8 mouse cellular contexts compared by ENCODE assay signal in the genomic region with DNA sequence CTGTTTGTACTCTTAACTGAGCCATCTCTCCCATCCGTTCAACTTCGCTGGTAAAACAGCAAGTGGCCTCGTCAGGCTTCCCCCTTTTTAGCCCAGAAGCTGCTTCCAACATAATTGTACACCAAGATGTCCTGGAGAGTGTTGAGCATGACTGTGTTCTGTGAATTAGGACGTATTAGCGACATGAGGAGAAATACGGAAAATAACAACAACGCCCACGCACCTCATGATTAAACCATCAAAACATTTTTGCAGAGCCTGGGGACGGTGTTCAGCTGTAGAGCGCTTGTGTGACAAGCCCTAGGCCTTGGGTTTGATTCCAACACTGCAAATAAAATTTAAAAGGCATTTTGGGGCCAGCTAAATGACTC. TPM values are rescaled to one million over a fixed set of nuclear protein-coding genes. Genes with fewer than 3 reads are reported as not detected.
DNase-seq lines count a peak whose midpoint lies in the region; ATAC-seq and TF ChIP-seq lines count a peak whose summit lies in the region.

No protein-coding gene starts in this region.

- TF ChIP-seq CTCF in olfactory bulb, adult 2 months (IDR thresholded peaks at IDR 0.05; ENCODE audit: insufficient read depth, low read depth, low read length): no peak

- H3K9me3 ChIP-seq in megakaryocyte, embryonic 14.5 days: no peaks in the 10 kb centered on the region
- H3K9me3 ChIP-seq in heart, embryonic 15.5 days (replicated peaks): no peaks in the 10 kb centered on the region
- H3K9me3 ChIP-seq in liver, embryonic 11.5 days (ENCODE audit: control insufficient read depth, low read length): no peaks in the 10 kb centered on the region

- WGBS in heart, embryonic 15.5 days: 27% methylated on average over 10 of the region's 10 CpGs
- 38% methylated on average over 10 of the region's 10 CpGs for WGBS in liver, embryonic 11.5 days
- WGBS in olfactory bulb, adult 2 months: 8% methylated on average over 10 of the region's 10 CpGs

- H3K4me2 ChIP-seq in heart, embryonic 15.5 days: peak overlapping the region; percentile 91
- peak overlapping the region; percentile 95 for H3K4me2 ChIP-seq in liver, embryonic 11.5 days

- TF ChIP-seq POLR2A in olfactory bulb, adult 2 months (IDR thresholded peaks at IDR 0.05; ENCODE audit: insufficient read depth, low read depth, low read length): no peak

- H3K9ac ChIP-seq in heart, embryonic 15.5 days: peak overlapping the region; percentile 92
- peak overlapping the region; percentile 94 for H3K9ac ChIP-seq in liver, embryonic 11.5 days (ENCODE audit: low read depth, low read length)

- peaks cover 1% of the 10 kb centered on the region for H3K36me3 ChIP-seq in megakaryocyte, embryonic 14.5 days (replicated peaks; ENCODE audit: low read length)
- H3K36me3 ChIP-seq in heart, embryonic 15.5 days: no peaks in the 10 kb centered on the region
- no peaks in the 10 kb centered on the region for H3K36me3 ChIP-seq in liver, embryonic 11.5 days (ENCODE audit: control insufficient read depth, insufficient read depth, low read length)

- peaks cover 38% of the 10 kb centered on the region for H3K4me1 ChIP-seq in megakaryocyte, embryonic 14.5 days
- H3K4me1 ChIP-seq in heart, embryonic 15.5 days (replicated peaks): peaks cover 27% of the 10 kb centered on the region
- H3K4me1 ChIP-seq in liver, embryonic 11.5 days (replicated peaks; ENCODE audit: control insufficient read depth, insufficient read depth, low read length): peaks cover 12% of the 10 kb centered on the region; the same call in 1 of the 2 replicates
- H3K4me1 ChIP-seq in olfactory bulb, adult 2 months (ENCODE audit: control insufficient read depth, insufficient read depth, low read length): peaks cover 20% of the 10 kb centered on the region

- peak overlapping the region; percentile 99 for H3K27ac ChIP-seq in heart, embryonic 15.5 days
- peak overlapping the region; percentile 87 for H3K27ac ChIP-seq in liver, embryonic 11.5 days (ENCODE audit: low read depth, low read length)
- H3K27ac ChIP-seq in olfactory bulb, adult 2 months (ENCODE audit: insufficient read depth, low read depth, low read length): peak overlapping the region; percentile 98

- H3K27me3 ChIP-seq in megakaryocyte, embryonic 14.5 days (replicated peaks): no peaks in the 10 kb centered on the region
- H3K27me3 ChIP-seq in heart, embryonic 15.5 days: no peaks in the 10 kb centered on the region
- no peaks in the 10 kb centered on the region for H3K27me3 ChIP-seq in liver, embryonic 11.5 days (replicated peaks; ENCODE audit: control insufficient read depth, insufficient read depth, low read length)

- ATAC-seq in megakaryocyte, adult 5-6 weeks (ENCODE audit: poor library complexity, severe bottlenecking): no peak
- ATAC-seq in heart, embryonic 15.5 days (replicated peaks; ENCODE audit: insufficient number of reproducible peaks, insufficient read depth, low FRiP score, low read depth): no peak
- 0 out of 2 replicates have a peak, but pooled peaks have one; percentile 6 for ATAC-seq in liver, embryonic 11.5 days (replicated peaks; ENCODE audit: low FRiP score)

- peak overlapping the region; percentile 98 for H3K4me3 ChIP-seq in megakaryocyte, embryonic 14.5 days (replicated peaks)
- H3K4me3 ChIP-seq in heart, embryonic 15.5 days: peak overlapping the region; percentile 93
- H3K4me3 ChIP-seq in liver, embryonic 11.5 days (ENCODE audit: low read depth, low read length): peak overlapping the region; percentile 84
- H3K4me3 ChIP-seq in olfactory bulb, adult 2 months (ENCODE audit: insufficient read depth, low read depth, low read length): peak overlapping the region; percentile 71

- peak; percentile 67 for DNase-seq in brain, adult 2 months (ENCODE audit: low read depth, low spot score)
- DNase-seq in liver, embryonic 11.5 days (ENCODE audit: low spot score): no peak
- DNase-seq in cerebellum, postnatal 4 days (ENCODE audit: low spot score in 2 of 2): no peak
- DNase-seq in ovary, postnatal 36 days (ENCODE audit: low spot score): no peak

RNA-seq across cellular contexts. Expression of gene Crtc3, which starts 0.5 kb away (rescaled TPM):
- 9.4 and 13.7 TPM in 2 replicates for polyA plus RNA-seq in megakaryocyte, embryonic 14.5 days (2012; ENCODE audit: insufficient read depth, low replicate concordance)
- 21.3 and 26.9 TPM in 2 replicates for total RNA-seq in megakaryocyte, adult 5-6 weeks (2015)
- total RNA-seq in megakaryocyte, adult 5-6 weeks (2017): 12.5 and 13.0 TPM in 2 replicates
- 16.9 and 21.7 TPM in 2 replicates for polyA plus RNA-seq in heart, embryonic 15.5 days (2015; fragmentation: Nextera tagmentation; extraction: Ambion mirVana)
- polyA plus RNA-seq in liver, embryonic 11.5 days (2014; fragmentation: Nextera tagmentation; extraction: Ambion mirVana): 13.1 and 16.6 TPM in 2 replicates
- not detected in 2 replicates for polyA plus RNA-seq in olfactory bulb, adult 2 months (2012; ENCODE audit: insufficient read depth, insufficient read length, low replicate concordance, missing spikeins)
